Mouse (Mus musculus): ENCODE data around the gene Ada. TPM values are rescaled to one million over a fixed set of nuclear protein-coding genes. Genes with fewer than 3 reads are reported as not detected.

Ada gene
- polyA plus RNA-seq, 1 experiment, result 8.4 TPM

- H3K27ac ChIP-seq (ENCODE audit: insufficient read depth, low read length), result no peak overlapping the region
- no peak overlapping the region for H3K4me3 ChIP-seq (ENCODE audit: low read depth, low read length)
- no peaks in the 10 kb centered on the region for H3K27me3 ChIP-seq (ENCODE audit: control insufficient read depth, insufficient read depth, low read length, poor library complexity, severe bottlenecking)
- H3K4me1 ChIP-seq (ENCODE audit: control insufficient read depth, insufficient read depth, low read length), result peaks cover 4% of the 10 kb centered on the region
- H3K9me3 ChIP-seq (replicated peaks; ENCODE audit: control insufficient read depth, insufficient read depth, low read length, poor library complexity, severe bottlenecking), result no peaks in the 10 kb centered on the region
- no peaks in the 10 kb centered on the region for H3K36me3 ChIP-seq (ENCODE audit: control insufficient read depth, insufficient read depth, low read length, poor library complexity, severe bottlenecking)
- no peak overlapping the region for H3K9ac ChIP-seq (ENCODE audit: low read depth, poor library complexity, severe bottlenecking)
- TF ChIP-seq POLR2A (IDR thresholded peaks at IDR 0.05; ENCODE audit: insufficient read depth, low read length), result no peak
- no peak for TF ChIP-seq EP300 (IDR thresholded peaks at IDR 0.05; ENCODE audit: insufficient read depth, low read depth, low read length)
- no peak for TF ChIP-seq CTCF (IDR thresholded peaks at IDR 0.05; ENCODE audit: low read depth, low read length)
Observed at GRCm38 (mm10) chr2:163744801-163745570, 5.1 kb downstream of the Ada start.

GRCm38 (mm10) chr2:163743357-163743756 lies 6.7 kb downstream of the Ada start:
- Histone ChIP-seq H3K36me3 (ENCODE audit: control insufficient read depth, insufficient read depth, low read length, poor library complexity, severe bottlenecking) (no peaks in the 10 kb centered on the region), H3K9me3 (replicated peaks; ENCODE audit: control insufficient read depth, insufficient read depth, low read length, poor library complexity, severe bottlenecking) (no peaks in the 10 kb centered on the region), H3K27ac (ENCODE audit: insufficient read depth, low read length) (no peak overlapping the region), H3K4me3 (ENCODE audit: low read depth, low read length) (no peak overlapping the region), H3K9ac (ENCODE audit: low read depth, poor library complexity, severe bottlenecking) (no peak overlapping the region), H3K27me3 (ENCODE audit: control insufficient read depth, insufficient read depth, low read length, poor library complexity, severe bottlenecking) (no peaks in the 10 kb centered on the region), H3K4me1 (ENCODE audit: control insufficient read depth, insufficient read depth, low read length) (peaks cover 4% of the 10 kb centered on the region)
- TF ChIP-seq CTCF (IDR thresholded peaks at IDR 0.05; ENCODE audit: low read depth, low read length) (no peak), POLR2A (IDR thresholded peaks at IDR 0.05; ENCODE audit: insufficient read depth, low read length) (no peak), EP300 (IDR thresholded peaks at IDR 0.05; ENCODE audit: insufficient read depth, low read depth, low read length) (no peak)

DNA sequence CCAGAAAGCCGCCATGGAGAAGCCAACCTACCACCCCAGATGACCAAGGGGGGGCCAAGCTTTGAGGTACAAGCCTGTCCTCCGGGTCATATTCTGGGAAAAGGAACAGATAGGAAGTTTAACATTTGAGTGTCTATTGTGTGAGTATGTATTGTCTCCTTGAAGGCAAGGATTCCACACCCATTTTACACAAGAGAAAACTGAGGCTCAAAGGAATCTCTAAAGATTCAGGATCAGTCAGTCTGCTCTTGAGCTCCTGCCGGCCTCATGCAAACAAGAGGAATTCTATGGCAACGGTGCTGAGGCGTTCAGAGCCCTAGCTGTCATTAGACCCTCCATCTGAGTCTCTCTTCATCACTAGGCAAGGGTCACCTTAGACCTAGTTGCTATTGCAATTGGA lies 7.4 kb downstream of the Ada start:
- TF ChIP-seq CTCF (IDR thresholded peaks at IDR 0.05; ENCODE audit: low read depth, low read length) (no peak), EP300 (IDR thresholded peaks at IDR 0.05; ENCODE audit: insufficient read depth, low read depth, low read length) (no peak), POLR2A (IDR thresholded peaks at IDR 0.05; ENCODE audit: insufficient read depth, low read length) (no peak)
- Histone ChIP-seq H3K27ac (ENCODE audit: insufficient read depth, low read length) (no peak overlapping the region), H3K4me1 (ENCODE audit: control insufficient read depth, insufficient read depth, low read length) (peaks cover 4% of the 10 kb centered on the region), H3K9me3 (replicated peaks; ENCODE audit: control insufficient read depth, insufficient read depth, low read length, poor library complexity, severe bottlenecking) (no peaks in the 10 kb centered on the region), H3K27me3 (ENCODE audit: control insufficient read depth, insufficient read depth, low read length, poor library complexity, severe bottlenecking) (no peaks in the 10 kb centered on the region), H3K4me3 (ENCODE audit: low read depth, low read length) (no peak overlapping the region), H3K9ac (ENCODE audit: low read depth, poor library complexity, severe bottlenecking) (no peak overlapping the region), H3K36me3 (ENCODE audit: control insufficient read depth, insufficient read depth, low read length, poor library complexity, severe bottlenecking) (no peaks in the 10 kb centered on the region)

- no peaks in the 10 kb centered on the region for H3K27me3 ChIP-seq (ENCODE audit: control insufficient read depth, insufficient read depth, low read length, poor library complexity, severe bottlenecking)
- H3K4me1 ChIP-seq (ENCODE audit: control insufficient read depth, insufficient read depth, low read length), result no peaks in the 10 kb centered on the region
- no peak overlapping the region for H3K9ac ChIP-seq (ENCODE audit: low read depth, poor library complexity, severe bottlenecking)
- no peak overlapping the region for H3K4me3 ChIP-seq (ENCODE audit: low read depth, low read length)
- no peak overlapping the region for H3K27ac ChIP-seq (ENCODE audit: insufficient read depth, low read length)
- H3K36me3 ChIP-seq (ENCODE audit: control insufficient read depth, insufficient read depth, low read length, poor library complexity, severe bottlenecking), result no peaks in the 10 kb centered on the region
- no peaks in the 10 kb centered on the region for H3K9me3 ChIP-seq (replicated peaks; ENCODE audit: control insufficient read depth, insufficient read depth, low read length, poor library complexity, severe bottlenecking)
- TF ChIP-seq EP300 (IDR thresholded peaks at IDR 0.05; ENCODE audit: insufficient read depth, low read depth, low read length), result no peak
- TF ChIP-seq CTCF (IDR thresholded peaks at IDR 0.05; ENCODE audit: low read depth, low read length), result no peak
- TF ChIP-seq POLR2A (IDR thresholded peaks at IDR 0.05; ENCODE audit: insufficient read depth, low read length), result no peak
Observed at GRCm38 (mm10) chr2:163735980-163736379, 14.1 kb downstream of the Ada start.

GRCm38 (mm10) chr2:163735163-163735562 lies 14.9 kb downstream of the Ada start:
- H3K4me3 ChIP-seq (ENCODE audit: low read depth, low read length), result no peak overlapping the region
- no peak overlapping the region for H3K9ac ChIP-seq (ENCODE audit: low read depth, poor library complexity, severe bottlenecking)

GRCm38 (mm10) chr2:163732021-163732420 lies 18.0 kb downstream of the Ada start:
- no peaks in the 10 kb centered on the region for H3K9me3 ChIP-seq (replicated peaks; ENCODE audit: control insufficient read depth, insufficient read depth, low read length, poor library complexity, severe bottlenecking)
- H3K36me3 ChIP-seq (ENCODE audit: control insufficient read depth, insufficient read depth, low read length, poor library complexity, severe bottlenecking), result no peaks in the 10 kb centered on the region
- no peaks in the 10 kb centered on the region for H3K4me1 ChIP-seq (ENCODE audit: control insufficient read depth, insufficient read depth, low read length)
- H3K9ac ChIP-seq (ENCODE audit: low read depth, poor library complexity, severe bottlenecking), result no peak overlapping the region
- no peak for TF ChIP-seq CTCF (IDR thresholded peaks at IDR 0.05; ENCODE audit: low read depth, low read length)
- TF ChIP-seq EP300 (IDR thresholded peaks at IDR 0.05; ENCODE audit: insufficient read depth, low read depth, low read length), result no peak
- no peak for TF ChIP-seq POLR2A (IDR thresholded peaks at IDR 0.05; ENCODE audit: insufficient read depth, low read length)
- H3K4me3 ChIP-seq (ENCODE audit: low read depth, low read length), result no peak overlapping the region
- no peaks in the 10 kb centered on the region for H3K27me3 ChIP-seq (ENCODE audit: control insufficient read depth, insufficient read depth, low read length, poor library complexity, severe bottlenecking)
- H3K27ac ChIP-seq (ENCODE audit: insufficient read depth, low read length), result no peak overlapping the region

More at GRCm38 (mm10) chr2:163735163-163735562, 14.9 kb downstream of the Ada start:
- Histone ChIP-seq H3K4me1 (ENCODE audit: control insufficient read depth, insufficient read depth, low read length) (no peaks in the 10 kb centered on the region), H3K27ac (ENCODE audit: insufficient read depth, low read length) (no peak overlapping the region), H3K27me3 (ENCODE audit: control insufficient read depth, insufficient read depth, low read length, poor library complexity, severe bottlenecking) (no peaks in the 10 kb centered on the region), H3K9me3 (replicated peaks; ENCODE audit: control insufficient read depth, insufficient read depth, low read length, poor library complexity, severe bottlenecking) (no peaks in the 10 kb centered on the region), H3K36me3 (ENCODE audit: control insufficient read depth, insufficient read depth, low read length, poor library complexity, severe bottlenecking) (no peaks in the 10 kb centered on the region)
- TF ChIP-seq CTCF (IDR thresholded peaks at IDR 0.05; ENCODE audit: low read depth, low read length), result no peak
- no peak for TF ChIP-seq EP300 (IDR thresholded peaks at IDR 0.05; ENCODE audit: insufficient read depth, low read depth, low read length)
- TF ChIP-seq POLR2A (IDR thresholded peaks at IDR 0.05; ENCODE audit: insufficient read depth, low read length), result no peak
